Mouse (Mus musculus) thymus, postnatal 36 days (tissue): Measurements from ENCODE around the gene Sh3bgrl.
"Not testable (repeated sequence)": the region's sequence is repeated elsewhere in the genome, so short reads cannot be mapped to it uniquely, and the experiment has no call there.

Experiments used
- DNase-seq, 2 experiments: peaks; one replicate each; pipeline ENCODE4 v3.0.0; 2022; ENCODE audit warnings: mixed read lengths in 2 of 2

Sh3bgrl gene

GRCm38 (mm10) chrX:109095245-109096242, at the start of gene Sh3bgrl:
TSS of gene Sh3bgrl (plus strand) at chrX:109095365.
- DNase-seq = peak; percentile 40 to 58

- DNase-seq = no peak
Measured at GRCm38 (mm10) chrX:109047773-109048172, 47.4 kb upstream of the Sh3bgrl start.

- DNase-seq = no peak
Measured at GRCm38 (mm10) chrX:109071719-109072118, 23.4 kb upstream of the Sh3bgrl start.

- no peak for DNase-seq
Measured at GRCm38 (mm10) chrX:109075716-109076115, 19.4 kb upstream of the Sh3bgrl start.

- no peak for DNase-seq
Measured at GRCm38 (mm10) chrX:109076355-109076754, 18.8 kb upstream of the Sh3bgrl start.

GRCm38 (mm10) chrX:109079354-109079753, 15.8 kb upstream of the Sh3bgrl start:
- not testable (repeated sequence) for DNase-seq

GRCm38 (mm10) chrX:109087073-109087472, 8.1 kb upstream of the Sh3bgrl start:
- no peak for DNase-seq

GRCm38 (mm10) chrX:109094800-109095199, 365 bp upstream of the Sh3bgrl start:
- no peak for DNase-seq

- no peak for DNase-seq
Measured at GRCm38 (mm10) chrX:109098511-109098910, 3.3 kb downstream of the Sh3bgrl start.

GRCm38 (mm10) chrX:109100441-109100840, 5.3 kb downstream of the Sh3bgrl start:
- DNase-seq = no peak

- DNase-seq = no peak
Measured at GRCm38 (mm10) chrX:109108117-109108805, 13.1 kb downstream of the Sh3bgrl start.

GRCm38 (mm10) chrX:109112885-109113284, 17.7 kb downstream of the Sh3bgrl start:
- no peak for DNase-seq

GRCm38 (mm10) chrX:109113401-109114280, 18.5 kb downstream of the Sh3bgrl start:
- DNase-seq = no peak

GRCm38 (mm10) chrX:109119829-109120826, 25.0 kb downstream of the Sh3bgrl start:
- peak in 1 of 2 experiments; percentile 3 for DNase-seq

- no peak for DNase-seq
Measured at GRCm38 (mm10) chrX:109121161-109121560, 26.0 kb downstream of the Sh3bgrl start.

GRCm38 (mm10) chrX:109122670-109123069, 27.5 kb downstream of the Sh3bgrl start:
- DNase-seq = no peak

GRCm38 (mm10) chrX:109123762-109124161, 28.6 kb downstream of the Sh3bgrl start:
- no peak for DNase-seq

GRCm38 (mm10) chrX:109126847-109127246, 31.7 kb downstream of the Sh3bgrl start:
- DNase-seq = no peak

GRCm38 (mm10) chrX:109127551-109128088, 32.5 kb downstream of the Sh3bgrl start:
- no peak for DNase-seq

GRCm38 (mm10) chrX:109130066-109130465, 34.9 kb downstream of the Sh3bgrl start:
- no peak for DNase-seq

- no peak for DNase-seq
Measured at GRCm38 (mm10) chrX:109131834-109132233, 36.7 kb downstream of the Sh3bgrl start.
